Mouse (Mus musculus) stomach, embryonic 15.5 days (tissue): ENCODE results near the gene Erf. TPM values are rescaled to one million over a fixed set of nuclear protein-coding genes. Genes with fewer than 3 reads are reported as not detected.

ENCODE experiments used
- ATAC-seq: fragments of 200-750 bp; cut with Nextera tagmentation; 2 replicates; pipeline ENCODE4 v1.8.0; 2017; ENCODE audit warnings: low read depth, moderate number of reproducible peaks, moderate TSS enrichment; ENCODE audit not compliant: insufficient read depth, low FRiP score
- H3K27ac ChIP-seq: fragments of 300-500 bp; sonication (generic); 2 replicates; pipeline ENCODE4 v1.5.1; 2015; ENCODE audit warnings: mild to moderate bottlenecking, inconsistent platforms
- H3K27me3 ChIP-seq: fragments of 300-500 bp; sonication (generic); replicated peaks from 2 replicates; pipeline ENCODE4 v1.6.1; 2015; ENCODE audit warnings: inconsistent platforms
- H3K36me3 ChIP-seq: fragments of 300-500 bp; sonication (generic); 2 replicates; pipeline ENCODE4 v1.6.1; 2015; ENCODE audit warnings: inconsistent platforms
- H3K4me1 ChIP-seq: fragments of 300-500 bp; sonication (generic); 2 replicates; pipeline ENCODE4 v1.6.1; 2015; ENCODE audit warnings: inconsistent platforms
- H3K4me2 ChIP-seq: fragments of 300-500 bp; sonication (generic); 2 replicates; pipeline ENCODE4 v1.6.1; 2015; ENCODE audit warnings: mild to moderate bottlenecking, inconsistent platforms
- H3K4me3 ChIP-seq: fragments of 300-500 bp; sonication (generic); replicated peaks from 2 replicates; pipeline ENCODE4 v1.5.1; 2015; ENCODE audit warnings: inconsistent platforms
- H3K9ac ChIP-seq: fragments of 300-500 bp; sonication (generic); 2 replicates; pipeline ENCODE4 v1.6.1; 2015; ENCODE audit warnings: inconsistent platforms
- H3K9me3 ChIP-seq: fragments of 300-500 bp; sonication (generic); 2 replicates; pipeline ENCODE4 v1.6.1; 2016; ENCODE audit warnings: inconsistent platforms
- WGBS: fragments of 180-500 bp; shearing (Covaris S2); methylation state at CpG from one replicate; pipeline ENCODE4 v1.1.7; 2015; 5-methylcytosine and 5-hydroxymethylcytosine counted together
- polyA plus RNA-seq: library from polyadenylated mRNA; unstranded; fragments of >200 nt; fragmentation: Nextera tagmentation; extraction: Ambion mirVana; gene quantifications from 2 replicates; pipeline ENCODE4 v1.2.1, GENCODE M21; 2015

Erf gene
- polyA plus RNA-seq, 1 experiment from 2014 or later, result 13.0 TPM

- Histone ChIP-seq H3K4me2 (peak overlapping the region; percentile 92), H3K9ac (peak overlapping the region; percentile 17; the same call in 1 of the 2 replicates), H3K9me3 (no peaks in the 10 kb centered on the region), H3K27ac (peak overlapping the region; percentile 99), H3K36me3 (no peaks in the 10 kb centered on the region), H3K27me3 (no peaks in the 10 kb centered on the region), H3K4me1 (peaks cover 25% of the 10 kb centered on the region), H3K4me3 (peak overlapping the region; percentile 99)
- WGBS, result 21% methylated on average over 8 of the region's 8 CpGs
- ATAC-seq, result no peak
Measured at GRCm38 (mm10) chr7:25251822-25252221, 1.3 kb upstream of the Erf start.

GRCm38 (mm10) chr7:25251071-25251791, 670 bp upstream of the Erf start:
- peak; percentile 25 for ATAC-seq
- peak overlapping the region; percentile 92 for H3K4me2 ChIP-seq
- H3K36me3 ChIP-seq, result no peaks in the 10 kb centered on the region
- H3K9me3 ChIP-seq, result no peaks in the 10 kb centered on the region
- 2% methylated on average over 22 of the region's 22 CpGs for WGBS
- H3K9ac ChIP-seq, result peak overlapping the region; percentile 96; the same call in 1 of the 2 replicates
- H3K27me3 ChIP-seq, result no peaks in the 10 kb centered on the region
- H3K4me3 ChIP-seq, result peak overlapping the region; percentile 99
- peaks cover 31% of the 10 kb centered on the region for H3K4me1 ChIP-seq
- peak overlapping the region; percentile 99 for H3K27ac ChIP-seq

- H3K4me1 ChIP-seq, result peaks cover 44% of the 10 kb centered on the region
- ATAC-seq, result peak; percentile 57
- under 1% methylated on average over 53 of the region's 73 CpGs for WGBS
- peak overlapping the region; percentile 92 for H3K4me2 ChIP-seq
- no peaks in the 10 kb centered on the region for H3K27me3 ChIP-seq
- H3K27ac ChIP-seq, result peak overlapping the region; percentile 99
- H3K4me3 ChIP-seq, result peak overlapping the region; percentile 99
- no peaks in the 10 kb centered on the region for H3K9me3 ChIP-seq
- H3K36me3 ChIP-seq, result peaks cover 8% of the 10 kb centered on the region
- peak overlapping the region; percentile 96 for H3K9ac ChIP-seq
Measured at GRCm38 (mm10) chr7:25249314-25250140, 1.0 kb downstream of the Erf start.

GRCm38 (mm10) chr7:25248846-25249313, 1.7 kb downstream of the Erf start:
- peak overlapping the region; percentile 99 for H3K27ac ChIP-seq
- ATAC-seq, result peak; percentile 5; the same call in 1 of the 2 replicates
- H3K4me1 ChIP-seq, result peaks cover 49% of the 10 kb centered on the region
- H3K9me3 ChIP-seq, result no peaks in the 10 kb centered on the region
- H3K4me3 ChIP-seq, result peak overlapping the region; percentile 99
- peaks cover 13% of the 10 kb centered on the region for H3K36me3 ChIP-seq
- WGBS, result 0% methylated on average over 25 of the region's 25 CpGs
- H3K4me2 ChIP-seq, result peak overlapping the region; percentile 92
- peak overlapping the region; percentile 96 for H3K9ac ChIP-seq
- H3K27me3 ChIP-seq, result no peaks in the 10 kb centered on the region

GRCm38 (mm10) chr7:25248018-25248647, 2.4 kb downstream of the Erf start:
- peak overlapping the region; percentile 92 for H3K4me2 ChIP-seq
- H3K36me3 ChIP-seq, result peaks cover 17% of the 10 kb centered on the region
- H3K4me1 ChIP-seq, result peaks cover 49% of the 10 kb centered on the region
- 1% methylated on average over 18 of the region's 18 CpGs for WGBS
- peak overlapping the region; percentile 99 for H3K27ac ChIP-seq
- peak overlapping the region; percentile 96 for H3K9ac ChIP-seq
- peak overlapping the region; percentile 99 for H3K4me3 ChIP-seq
- H3K9me3 ChIP-seq, result no peaks in the 10 kb centered on the region
- no peaks in the 10 kb centered on the region for H3K27me3 ChIP-seq
- ATAC-seq, result no peak

- H3K27me3 ChIP-seq, result no peaks in the 10 kb centered on the region
- peak overlapping the region; percentile 99 for H3K27ac ChIP-seq
- ATAC-seq, result no peak
- H3K4me2 ChIP-seq, result peak overlapping the region; percentile 92
- no peaks in the 10 kb centered on the region for H3K9me3 ChIP-seq
- peak overlapping the region; percentile 99 for H3K4me3 ChIP-seq
- peaks cover 21% of the 10 kb centered on the region for H3K36me3 ChIP-seq
- peak overlapping the region; percentile 96 for H3K9ac ChIP-seq
- WGBS, result 14% methylated on average over 3 of the region's 3 CpGs
- H3K4me1 ChIP-seq, result peaks cover 49% of the 10 kb centered on the region
Measured at GRCm38 (mm10) chr7:25247498-25247897, 3.1 kb downstream of the Erf start.

GRCm38 (mm10) chr7:25246759-25247137, 3.8 kb downstream of the Erf start:
- Histone ChIP-seq H3K36me3 (peaks cover 21% of the 10 kb centered on the region), H3K4me2 (peak overlapping the region; percentile 92), H3K27ac (peak overlapping the region; percentile 99; the same call in 1 of the 2 replicates), H3K27me3 (no peaks in the 10 kb centered on the region), H3K4me1 (peaks cover 47% of the 10 kb centered on the region), H3K9ac (0 out of 2 replicates have a peak overlapping the region, but pooled peaks have one; percentile 96), H3K4me3 (peak overlapping the region; percentile 99), H3K9me3 (no peaks in the 10 kb centered on the region)
- 28% methylated on average over 4 of the region's 4 CpGs for WGBS
- ATAC-seq, result no peak

GRCm38 (mm10) chr7:25246079-25246758, 4.3 kb downstream of the Erf start:
- no peaks in the 10 kb centered on the region for H3K9me3 ChIP-seq
- H3K9ac ChIP-seq, result no peak overlapping the region
- peak overlapping the region; percentile 92 for H3K4me2 ChIP-seq
- peaks cover 21% of the 10 kb centered on the region for H3K36me3 ChIP-seq
- H3K4me3 ChIP-seq, result peak overlapping the region; percentile 99; the same call in 1 of the 2 replicates
- no peak for ATAC-seq
- H3K27ac ChIP-seq, result peak overlapping the region; percentile 99; the same call in 1 of the 2 replicates
- 51% methylated on average over 20 of the region's 20 CpGs for WGBS
- H3K4me1 ChIP-seq, result peaks cover 46% of the 10 kb centered on the region
- H3K27me3 ChIP-seq, result no peaks in the 10 kb centered on the region

GRCm38 (mm10) chr7:25244562-25245369, 5.8 kb downstream of the Erf start:
- Histone ChIP-seq H3K27me3 (no peaks in the 10 kb centered on the region), H3K9ac (no peak overlapping the region), H3K27ac (no peak overlapping the region), H3K36me3 (peaks cover 21% of the 10 kb centered on the region), H3K4me2 (no peak overlapping the region), H3K4me3 (no peak overlapping the region), H3K4me1 (peaks cover 45% of the 10 kb centered on the region), H3K9me3 (no peaks in the 10 kb centered on the region)
- 86% methylated on average over 30 of the region's 30 CpGs for WGBS
- ATAC-seq, result no peak

- Histone ChIP-seq H3K9me3 (no peaks in the 10 kb centered on the region), H3K4me2 (no peak overlapping the region), H3K27me3 (no peaks in the 10 kb centered on the region), H3K4me1 (peaks cover 48% of the 10 kb centered on the region), H3K27ac (no peak overlapping the region), H3K9ac (no peak overlapping the region), H3K4me3 (no peak overlapping the region), H3K36me3 (peaks cover 21% of the 10 kb centered on the region)
- WGBS, result 87% methylated on average over 4 of the region's 4 CpGs
- ATAC-seq, result no peak
Measured at GRCm38 (mm10) chr7:25243361-25243760, 7.2 kb downstream of the Erf start.
